Mouse (Mus musculus) testis, adult 2 months (tissue): ENCODE data around the gene Itih1.

Experiments
- CTCF ChIP-seq: fragments of 200-500 bp; IDR thresholded peaks from 2 replicates; pipeline ENCODE4 v1.5.1; 2012; ENCODE audit warnings: low read depth, mild to moderate bottlenecking, inconsistent platforms, low read length, moderate library complexity; ENCODE audit not compliant: control insufficient read depth, insufficient read depth, insufficient replicate concordance
- POLR2A ChIP-seq: fragments of 200-500 bp; IDR thresholded peaks from 2 replicates; pipeline ENCODE4 v1.6.1; 2012; ENCODE audit warnings: low read depth, mild to moderate bottlenecking, inconsistent platforms, low read length, moderate library complexity; ENCODE audit not compliant: control insufficient read depth

DNA sequence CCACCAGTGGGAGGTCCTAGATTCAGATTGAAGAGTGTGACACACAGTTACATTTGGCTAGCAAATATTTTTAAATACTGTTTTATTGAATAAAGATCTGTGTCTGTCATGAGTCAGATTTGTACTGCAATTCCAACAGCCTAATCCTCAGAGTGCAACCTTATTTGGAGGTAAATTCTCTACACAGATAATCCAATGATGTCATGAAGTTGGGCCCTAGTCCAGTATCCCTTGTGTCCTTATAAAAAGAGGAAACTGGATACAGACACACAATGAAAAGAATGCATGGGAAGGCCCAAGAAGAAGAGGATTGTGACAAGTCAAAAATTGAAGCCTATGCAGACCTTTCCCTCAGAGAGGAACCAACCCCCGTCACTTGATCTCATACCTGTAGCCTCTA is 26.6 kb downstream of the Itih1 start:
- no peak for TF ChIP-seq CTCF
- TF ChIP-seq POLR2A = no peak
